Mouse (Mus musculus): Measurements from ENCODE around the gene Trp53. TPM values are rescaled to one million over a fixed set of nuclear protein-coding genes. Genes with fewer than 3 reads are reported as not detected.
A peak's percentile ranks its signal among the peaks of the same experiment; 100 is the strongest.

The Trp53 gene
- total RNA-seq, 2 experiments from 2014 or later, result 12.9 to 15.3 TPM

DNA sequence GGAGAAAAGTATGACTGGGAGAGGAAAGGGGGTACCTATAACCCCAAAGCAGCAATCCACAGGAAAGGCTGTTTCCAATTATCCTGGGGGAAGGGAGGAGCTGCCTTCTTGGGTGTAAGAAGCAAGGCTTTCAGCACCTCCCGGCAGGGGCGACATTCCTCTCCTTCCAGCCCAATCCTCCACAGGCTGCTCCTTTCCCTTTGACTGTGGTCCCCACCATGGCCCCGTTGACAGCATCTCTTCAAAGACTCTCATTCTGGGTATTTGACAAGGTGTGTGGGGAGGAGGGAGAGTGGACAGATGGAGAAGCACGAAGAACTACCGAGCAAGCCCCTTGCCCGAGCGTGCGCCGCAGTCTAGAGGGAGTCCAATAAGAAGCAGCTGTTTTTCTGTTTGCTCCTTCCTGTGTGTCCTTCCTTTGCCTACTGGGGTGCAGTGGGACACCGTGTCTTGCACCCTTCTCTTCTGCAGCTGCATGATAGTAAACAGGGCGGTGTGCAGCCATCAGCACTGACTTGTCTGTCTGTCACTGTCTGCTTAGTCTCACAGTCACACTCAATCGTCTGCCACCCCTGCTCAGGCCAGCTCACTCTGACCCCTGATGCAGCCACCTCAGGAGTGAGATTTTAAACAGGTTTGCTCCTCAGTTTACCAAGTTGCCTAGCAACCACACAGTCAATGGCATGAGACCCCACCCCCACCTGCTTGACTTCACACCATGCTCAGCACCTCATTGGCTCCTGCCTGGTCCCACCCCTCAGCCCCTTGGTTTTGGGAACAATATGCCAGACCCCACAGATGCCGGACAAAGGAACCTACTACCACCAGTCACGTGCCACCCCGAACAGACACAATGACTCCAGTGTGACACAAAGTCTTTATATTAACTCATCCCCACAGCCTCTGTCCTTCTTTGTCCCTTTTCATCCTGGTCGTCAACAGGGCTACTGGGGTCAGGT is 19.0 kb upstream of the Trp53 start:
- no peak for DNase-seq (ENCODE audit: low spot score)

DNA sequence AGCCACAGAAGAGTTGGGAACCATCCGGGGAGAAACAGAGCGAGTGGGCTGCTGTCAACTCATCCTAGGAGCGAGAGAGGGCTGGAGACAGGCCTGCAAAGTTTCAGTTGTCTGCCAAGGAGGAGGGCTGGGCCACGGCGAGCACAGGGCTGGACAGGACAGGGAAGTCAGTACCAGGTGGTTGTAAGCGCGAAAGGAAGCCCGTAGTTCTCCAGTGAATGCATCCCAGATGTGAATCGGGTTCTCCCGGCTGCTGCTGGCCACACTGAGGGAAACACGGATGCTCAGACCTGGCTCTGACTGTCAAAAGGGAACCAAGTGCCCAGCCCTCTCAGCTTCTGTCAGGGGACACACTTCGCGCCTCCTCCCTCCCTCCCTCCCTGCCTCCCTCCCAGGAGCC is 16.8 kb upstream of the Trp53 start:
- no peak for DNase-seq (ENCODE audit: low spot score)

DNA sequence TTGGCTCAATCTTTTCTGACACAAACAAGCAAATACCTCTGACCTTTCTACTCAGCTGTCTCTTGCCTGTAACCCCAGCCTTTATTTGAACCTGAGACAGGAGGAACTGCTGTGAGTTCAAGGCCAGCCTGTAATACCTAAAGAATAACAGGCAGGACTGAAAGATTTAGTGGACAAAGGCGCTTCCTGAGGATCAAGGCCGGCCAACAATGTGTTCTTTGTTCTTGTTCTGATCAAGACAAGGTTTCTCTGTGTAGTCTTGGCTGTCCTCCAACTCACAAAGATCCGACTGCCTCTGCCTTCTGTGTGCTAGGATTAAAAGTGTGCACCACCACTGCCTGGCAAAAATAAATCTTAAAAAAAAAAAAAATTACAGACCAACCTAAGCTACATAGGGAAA is 15.8 kb upstream of the Trp53 start:
- DNase-seq (ENCODE audit: low spot score), result no peak

DNA sequence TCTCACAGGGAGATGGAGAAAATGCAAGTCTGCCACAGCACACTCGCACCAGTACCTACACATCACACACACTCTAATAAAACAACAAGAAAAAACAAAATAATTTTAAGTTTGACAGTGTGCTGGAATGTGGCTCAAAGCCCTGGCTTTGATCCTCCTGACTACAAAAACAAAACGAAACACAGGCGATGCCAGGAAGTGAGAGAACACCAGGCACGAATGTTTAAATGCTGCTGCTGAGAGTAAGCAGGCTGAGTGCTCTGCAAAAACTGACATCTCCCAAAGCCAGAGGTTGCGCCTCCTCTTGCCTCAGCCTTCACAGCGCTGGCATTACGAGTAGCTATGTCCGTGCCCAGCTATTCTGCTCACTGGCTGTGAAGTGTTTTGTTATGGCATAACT is 15.0 kb upstream of the Trp53 start:
- DNase-seq (ENCODE audit: low spot score), result no peak

DNA sequence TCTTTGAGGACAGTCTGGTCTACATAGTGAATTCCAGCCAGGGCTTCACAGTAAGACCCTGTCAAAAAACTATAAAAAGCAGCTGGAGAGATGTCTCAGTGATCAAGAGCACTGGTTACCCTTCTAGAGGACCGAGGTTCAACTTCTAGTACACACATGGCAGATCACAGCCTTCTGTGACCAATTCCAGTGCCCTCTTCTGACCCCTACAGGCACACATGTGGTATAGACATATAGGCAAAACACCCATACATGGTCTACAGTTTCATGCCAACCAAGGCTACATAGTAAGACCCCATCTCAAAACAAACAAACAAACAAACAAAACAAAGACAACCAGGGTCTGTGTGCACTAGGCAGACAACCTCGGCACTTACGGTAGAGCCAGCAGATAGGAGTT is 4.9 kb upstream of the Trp53 start:
- DNase-seq (ENCODE audit: low spot score), result no peak

DNA sequence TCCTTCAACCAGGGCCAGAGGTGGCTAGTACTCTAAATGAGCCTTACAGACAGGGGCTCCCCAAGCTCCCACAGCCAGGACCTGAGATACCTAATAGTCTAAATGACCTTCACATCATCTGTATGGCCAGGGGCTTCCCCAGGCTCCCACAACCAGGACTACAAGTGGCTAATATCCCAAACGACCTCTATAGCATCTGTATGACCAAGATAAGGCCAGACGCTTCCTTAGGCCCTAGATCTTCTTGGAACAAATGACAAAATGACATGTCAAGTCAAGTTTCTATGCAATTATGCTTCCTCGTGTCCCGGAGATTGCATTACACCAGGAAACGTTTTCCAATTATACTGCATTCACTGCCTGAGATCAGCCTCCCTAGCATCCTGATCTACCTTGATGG is 3.9 kb upstream of the Trp53 start:
- no peak for DNase-seq (ENCODE audit: low spot score)

DNA sequence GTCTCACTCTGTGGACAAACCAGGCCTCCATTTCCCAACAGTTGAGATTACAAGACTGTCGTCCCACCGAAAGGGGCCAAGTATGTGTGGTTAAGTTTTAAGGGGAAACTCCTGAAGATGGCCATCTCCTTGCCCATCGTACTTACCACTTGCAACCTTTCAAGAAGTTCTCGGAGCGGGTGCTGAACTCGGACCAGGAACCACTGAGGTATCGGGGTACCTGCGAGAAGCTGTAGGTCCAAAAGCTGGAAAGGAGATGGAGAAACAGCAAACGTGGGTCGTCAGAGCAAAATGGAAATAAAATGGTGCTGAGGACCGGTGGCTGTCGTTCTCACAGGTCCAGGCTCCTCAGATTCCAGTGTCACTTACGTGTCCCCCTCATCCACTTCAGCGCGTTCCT is 1.9 kb upstream of the Trp53 start:
- no peak for DNase-seq (ENCODE audit: low spot score)

DNA sequence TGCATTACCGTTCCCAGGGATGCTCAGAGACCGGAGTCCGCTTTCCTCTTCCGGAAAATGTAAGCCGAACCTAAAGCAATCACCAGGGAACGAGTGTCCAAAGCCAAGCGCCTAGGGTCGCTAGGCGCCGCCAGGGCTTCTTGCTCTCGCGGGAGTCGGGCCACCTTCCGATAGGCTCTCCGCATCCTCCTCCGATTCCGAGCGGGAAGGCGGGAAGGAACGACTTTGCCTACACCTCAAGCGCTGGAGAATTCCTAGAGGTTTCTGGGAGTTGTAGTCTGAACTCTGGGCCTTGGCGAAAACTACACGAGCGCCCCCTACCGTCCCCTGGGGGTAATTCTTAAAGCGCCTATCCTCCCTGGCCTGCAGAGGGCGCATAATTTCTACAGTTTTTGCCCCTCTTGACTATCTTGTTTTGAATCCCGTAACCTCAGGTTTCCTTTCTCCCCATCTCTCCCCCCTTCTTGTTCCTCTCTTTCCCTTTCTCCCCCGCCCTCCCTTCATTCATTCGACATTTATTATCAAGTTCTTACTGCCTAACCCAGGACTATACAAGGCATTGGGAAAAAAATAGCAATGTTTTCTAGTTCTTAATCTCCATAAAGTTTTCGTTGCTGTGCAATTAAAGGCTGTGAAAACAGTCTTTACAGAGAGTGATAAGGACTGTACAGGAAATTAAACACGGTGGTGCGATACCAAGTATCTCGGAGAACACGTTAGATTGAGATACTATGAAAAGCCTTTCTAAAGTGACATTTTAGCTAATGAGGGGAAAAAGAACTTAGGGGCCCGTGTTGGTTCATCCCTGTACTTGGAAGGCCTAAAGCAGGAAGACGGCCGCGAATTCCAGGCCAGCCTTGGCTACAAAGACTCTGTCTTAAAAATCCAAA is 786 bp upstream of the Trp53 start:
- DNase-seq (ENCODE audit: low spot score), result peak; percentile 97

DNA sequence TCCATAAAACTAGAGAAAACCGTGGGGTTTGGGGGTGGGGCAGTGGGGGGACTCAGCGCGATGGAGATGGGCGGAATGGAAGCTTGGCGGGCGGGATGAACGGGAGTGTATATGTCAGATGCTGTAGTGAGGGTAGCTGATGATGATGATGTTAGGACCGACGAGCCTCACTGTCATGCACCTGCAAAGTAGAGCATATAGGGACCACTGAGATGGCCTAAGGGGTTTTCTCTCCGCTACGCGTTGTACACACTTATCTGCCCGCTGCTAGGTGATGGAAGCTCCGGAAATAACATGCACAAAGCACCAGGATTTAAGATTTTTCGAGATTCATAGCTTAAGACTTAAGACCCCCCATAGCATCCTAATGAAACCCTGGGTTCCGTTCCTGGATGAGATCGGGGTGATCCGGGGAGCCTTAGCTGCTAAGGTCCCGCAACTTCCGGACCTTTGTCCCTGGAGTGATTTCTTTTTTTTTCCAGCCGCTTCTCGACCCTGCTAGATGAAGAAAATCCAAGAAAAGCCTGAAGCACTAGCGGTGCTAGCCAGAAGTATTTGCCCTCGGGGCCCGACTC is 500 bp downstream of the Trp53 start:
- DNase-seq (ENCODE audit: low spot score), result no peak

DNA sequence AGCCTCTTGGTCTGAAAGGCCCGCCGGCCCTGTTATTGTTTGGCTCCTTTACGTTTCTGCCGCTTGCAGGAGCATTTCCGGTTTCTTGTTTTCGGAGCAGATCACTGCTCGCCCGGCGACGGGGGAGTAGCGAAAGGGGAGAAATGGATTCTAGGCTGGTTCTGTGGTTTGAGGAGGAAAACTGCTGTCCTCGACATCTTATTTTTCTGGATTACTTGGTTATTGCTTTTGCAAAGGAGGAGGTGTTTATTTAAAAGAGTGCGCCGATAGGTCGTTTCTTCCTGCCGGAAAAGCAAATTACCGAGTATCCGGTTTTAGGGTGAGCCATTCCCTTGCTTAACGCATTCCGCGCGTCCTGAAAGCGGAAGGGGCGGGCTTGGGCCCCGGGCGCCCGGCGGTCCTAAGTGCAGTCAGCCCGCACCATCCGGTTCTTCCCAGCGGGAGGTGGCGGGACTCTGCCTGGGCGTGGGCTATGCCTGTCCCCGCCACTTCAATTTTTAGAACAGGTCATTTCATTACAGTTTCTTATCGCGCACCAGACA is 1.1 kb downstream of the Trp53 start:
- peak; percentile 90 for DNase-seq (ENCODE audit: low spot score)

DNA sequence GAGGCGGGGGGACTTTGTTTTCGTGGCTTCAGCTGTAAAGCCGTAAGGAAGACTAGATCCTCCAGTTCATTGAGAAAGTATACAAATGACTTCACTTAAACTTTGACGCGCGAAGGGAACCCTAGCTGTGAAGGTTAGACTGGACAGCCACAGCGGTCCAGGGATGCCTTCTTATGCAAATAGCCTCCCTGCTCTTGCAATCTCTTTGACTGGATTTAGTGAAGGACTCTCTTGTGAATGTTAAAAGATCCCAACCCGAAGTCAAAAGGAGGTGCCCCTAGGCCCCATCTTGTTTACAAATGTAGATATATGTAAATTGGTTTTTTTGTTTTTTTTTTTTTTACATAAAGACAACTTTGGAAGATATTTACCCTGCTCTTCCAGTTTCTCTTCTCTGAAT is 1.7 kb downstream of the Trp53 start:
- no peak for DNase-seq (ENCODE audit: low spot score)

DNA sequence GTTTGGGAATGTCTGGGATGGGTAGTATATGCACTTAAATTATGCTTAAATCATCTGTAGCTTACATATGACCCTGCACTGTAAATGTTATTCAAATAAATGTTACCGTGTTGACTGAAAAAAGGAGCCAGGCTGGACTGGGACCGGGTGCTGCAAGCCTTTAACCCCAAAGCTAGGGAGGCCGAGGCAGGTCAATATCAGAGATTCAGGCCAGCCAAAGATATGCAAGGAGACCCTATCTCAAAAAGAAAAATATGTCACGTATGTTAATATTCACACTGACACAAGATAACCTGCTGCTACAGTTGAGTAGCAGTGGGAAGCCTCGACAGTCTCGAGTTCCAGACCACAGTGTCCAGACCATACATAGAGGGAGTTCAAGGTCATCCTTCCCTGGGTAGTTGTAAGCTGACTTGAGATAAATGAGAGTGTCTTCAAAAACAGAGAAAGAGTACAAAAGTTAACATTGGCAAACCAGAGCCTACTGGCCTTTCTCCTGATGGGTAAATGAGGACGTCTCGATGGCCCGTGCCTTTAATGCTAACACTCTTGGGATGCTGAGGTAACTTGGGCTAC is 2.2 kb downstream of the Trp53 start:
- no peak for DNase-seq (ENCODE audit: low spot score)

DNA sequence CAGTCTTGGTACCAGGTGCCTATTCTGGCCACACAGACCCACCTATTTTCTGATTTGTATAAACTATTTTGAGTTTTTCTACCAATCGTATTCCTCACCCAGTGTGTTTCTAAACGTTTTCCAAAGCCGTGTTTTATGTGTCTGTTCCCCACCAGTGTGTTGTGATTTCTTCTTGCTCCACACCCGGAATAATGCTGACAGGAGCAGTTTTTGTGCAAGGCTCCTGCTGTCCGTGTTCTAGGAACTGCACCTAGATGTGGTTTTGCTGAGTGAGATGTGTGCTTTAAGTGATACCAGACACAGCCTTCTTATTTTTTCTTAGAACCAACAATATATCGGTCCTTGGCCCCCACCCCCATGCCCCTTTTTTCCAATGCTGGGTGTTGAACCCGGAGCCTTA is 3.8 kb downstream of the Trp53 start:
- no peak for DNase-seq (ENCODE audit: low spot score)

DNA sequence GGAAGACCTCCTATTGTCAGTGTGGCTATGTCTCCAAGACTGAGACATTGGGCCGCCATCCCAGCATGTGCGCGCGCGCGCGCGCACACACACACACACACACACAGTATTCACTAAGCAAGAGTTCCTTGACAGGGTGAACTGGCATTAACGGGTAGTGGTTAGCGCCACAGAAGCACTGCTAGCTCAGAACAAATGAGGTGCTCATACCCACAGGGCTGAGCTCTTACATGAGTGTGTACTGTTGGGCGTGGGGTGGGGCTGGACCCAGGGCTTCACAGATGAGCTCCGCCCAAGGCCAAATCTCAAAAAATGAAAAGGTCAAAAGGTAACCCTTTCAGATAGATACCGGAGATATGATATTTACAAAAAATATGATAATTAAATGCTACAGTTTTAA is 4.8 kb downstream of the Trp53 start:
- DNase-seq (ENCODE audit: low spot score), result no peak

DNA sequence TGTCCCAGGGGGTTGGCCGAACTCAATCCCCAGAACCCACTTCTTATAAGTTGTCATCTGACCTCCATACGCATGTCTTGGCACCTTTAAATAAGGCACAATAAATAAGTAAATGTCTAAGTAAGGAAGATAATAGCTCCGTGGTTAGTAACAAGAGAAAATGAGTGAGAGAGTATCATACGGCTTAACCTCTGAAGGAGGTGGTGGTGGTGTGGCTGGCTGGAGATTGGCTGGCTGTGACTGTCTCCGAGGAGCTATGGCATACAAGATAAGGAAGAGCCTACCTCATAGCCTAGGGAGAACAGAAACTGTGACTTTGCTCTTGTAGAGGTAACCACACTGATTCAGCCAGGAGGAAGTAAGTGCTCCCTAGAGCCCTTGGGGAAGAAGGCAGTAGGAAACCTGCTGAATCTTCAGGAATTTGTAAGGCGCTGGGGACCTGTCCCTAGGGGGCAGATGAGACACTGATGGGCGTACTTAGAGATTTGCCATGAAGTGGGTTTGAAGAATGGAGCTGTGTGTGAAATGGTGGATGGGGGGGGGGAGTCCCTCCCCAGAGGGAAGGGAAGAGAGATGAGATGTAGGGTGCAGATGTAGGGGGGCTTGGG is 5.7 kb downstream of the Trp53 start:
- no peak for DNase-seq (ENCODE audit: low spot score)

DNA sequence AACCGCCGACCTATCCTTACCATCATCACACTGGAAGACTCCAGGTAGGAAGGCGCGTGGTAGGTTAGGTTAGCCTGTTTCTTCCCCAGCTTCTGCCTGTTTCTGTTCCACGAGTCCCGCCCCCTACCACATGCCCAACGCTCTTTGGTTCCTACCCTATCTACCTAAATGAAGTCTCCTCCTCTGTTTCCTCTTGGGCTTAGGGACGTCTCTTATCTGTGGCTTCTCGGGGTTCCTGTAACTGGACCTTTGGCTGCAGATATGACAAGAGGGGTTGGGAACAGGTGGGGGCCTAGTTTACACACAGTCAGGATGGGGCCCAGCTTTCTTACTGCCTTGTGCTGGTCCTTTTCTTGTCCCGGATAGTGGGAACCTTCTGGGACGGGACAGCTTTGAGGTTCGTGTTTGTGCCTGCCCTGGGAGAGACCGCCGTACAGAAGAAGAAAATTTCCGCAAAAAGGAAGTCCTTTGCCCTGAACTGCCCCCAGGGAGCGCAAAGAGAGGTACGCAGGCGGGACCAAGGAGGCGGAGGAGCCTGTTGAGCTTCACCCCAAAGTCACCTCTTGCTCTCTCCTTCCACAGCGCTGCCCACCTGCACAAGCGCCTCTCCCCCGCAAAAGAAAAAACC is 9.2 kb downstream of the Trp53 start:
- no peak for DNase-seq (ENCODE audit: low spot score)

DNA sequence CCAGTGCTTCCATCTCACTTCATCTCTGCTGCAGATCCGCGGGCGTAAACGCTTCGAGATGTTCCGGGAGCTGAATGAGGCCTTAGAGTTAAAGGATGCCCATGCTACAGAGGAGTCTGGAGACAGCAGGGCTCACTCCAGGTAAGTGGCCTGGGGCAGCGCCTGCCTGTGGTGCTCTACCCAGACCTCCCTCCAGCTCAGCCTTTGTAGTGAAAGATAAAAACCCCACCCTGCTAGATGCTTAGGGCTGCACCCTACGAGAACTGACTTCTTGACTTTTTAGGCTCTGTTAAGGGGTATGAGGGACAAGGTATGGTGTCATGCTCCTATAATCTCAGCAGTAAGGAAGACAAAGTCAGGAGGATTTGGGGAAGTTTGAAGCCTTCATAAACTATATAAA is 10.5 kb downstream of the Trp53 start:
- DNase-seq (ENCODE audit: low spot score), result no peak

DNA sequence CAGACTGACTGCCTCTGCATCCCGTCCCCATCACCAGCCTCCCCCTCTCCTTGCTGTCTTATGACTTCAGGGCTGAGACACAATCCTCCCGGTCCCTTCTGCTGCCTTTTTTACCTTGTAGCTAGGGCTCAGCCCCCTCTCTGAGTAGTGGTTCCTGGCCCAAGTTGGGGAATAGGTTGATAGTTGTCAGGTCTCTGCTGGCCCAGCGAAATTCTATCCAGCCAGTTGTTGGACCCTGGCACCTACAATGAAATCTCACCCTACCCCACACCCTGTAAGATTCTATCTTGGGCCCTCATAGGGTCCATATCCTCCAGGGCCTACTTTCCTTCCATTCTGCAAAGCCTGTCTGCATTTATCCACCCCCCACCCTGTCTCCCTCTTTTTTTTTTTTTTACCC is 11.3 kb downstream of the Trp53 start:
- DNase-seq (ENCODE audit: low spot score), result peak; percentile 76

DNA sequence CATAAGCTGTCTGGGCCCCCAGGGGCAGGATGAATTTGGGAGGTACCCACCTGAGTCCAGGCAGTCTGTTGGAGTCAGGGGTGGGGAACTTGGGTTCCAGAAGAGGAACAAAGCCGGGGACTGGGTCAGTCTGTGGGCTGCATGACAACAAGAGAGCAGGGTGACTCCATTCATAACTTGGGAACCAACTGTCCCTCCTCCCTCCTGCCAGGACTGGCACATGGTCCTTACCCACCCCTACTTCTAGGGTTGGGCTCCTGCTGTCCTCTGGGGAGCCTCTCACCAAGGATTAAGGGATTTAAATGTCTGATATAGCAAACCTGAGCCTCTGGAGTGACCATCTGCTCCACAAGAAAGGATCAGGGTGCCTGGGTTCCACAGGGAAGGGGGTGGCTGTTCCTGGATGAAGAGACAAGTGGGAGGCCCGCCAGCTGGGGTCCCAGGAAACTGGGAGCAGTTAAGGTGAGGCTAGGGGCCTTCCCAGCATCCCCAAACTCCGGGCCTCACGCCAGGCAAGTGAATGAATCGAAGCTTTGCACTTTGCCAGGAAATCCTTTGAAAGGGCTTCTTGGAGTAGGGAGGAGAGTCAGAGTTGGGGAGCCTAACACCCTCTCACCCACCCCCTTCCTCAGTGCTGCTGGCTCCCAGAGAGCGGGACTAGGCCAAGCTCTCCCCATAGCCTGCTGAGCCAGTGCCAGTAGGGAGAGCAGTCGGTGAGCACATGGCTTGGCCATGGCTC is 11.9 kb downstream of the Trp53 start:
- DNase-seq (ENCODE audit: low spot score), result peak; percentile 58

DNA sequence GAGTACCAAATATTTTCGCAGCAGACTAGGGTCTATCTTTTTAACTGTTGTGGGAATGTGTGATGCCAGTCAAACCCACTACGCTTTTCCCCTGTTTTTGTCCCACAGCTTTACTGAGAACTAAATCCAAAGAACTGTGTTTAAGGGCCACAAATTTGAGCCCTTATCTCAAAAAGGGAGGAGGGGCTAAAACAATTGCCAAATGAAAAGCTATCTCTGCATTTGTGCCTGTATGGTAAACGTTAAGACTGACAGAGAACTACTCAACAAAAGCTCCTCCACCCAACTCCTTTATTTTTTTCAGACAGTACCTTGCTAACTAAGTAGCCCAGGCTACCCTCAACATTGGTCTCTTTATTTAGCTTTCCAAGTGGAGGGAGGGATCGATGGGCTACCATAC is 12.6 kb downstream of the Trp53 start:
- no peak for DNase-seq (ENCODE audit: low spot score)

Data from gastrocnemius, adult 18-20 months (tissue).